Mouse (Mus musculus) embryonic facial prominence, embryonic 10.5 days (tissue): Measurements from ENCODE around the gene Samd14. TPM values are rescaled to one million over a fixed set of nuclear protein-coding genes. Genes with fewer than 3 reads are reported as not detected.
"Not testable (repeated sequence)": the region's sequence is repeated elsewhere in the genome, so short reads cannot be mapped to it uniquely, and the experiment has no call there.

Experiments
- DNase-seq: peaks from one replicate; pipeline ENCODE4 v3.0.0-alpha.2; 2017; ENCODE audit warnings: low spot score
- H3K27ac ChIP-seq: fragments of 300-500 bp; sonication (generic); replicated peaks from 2 replicates; pipeline ENCODE4 v1.5.1; 2016; ENCODE audit warnings: mild to moderate bottlenecking
- H3K27me3 ChIP-seq: fragments of 300-500 bp; sonication (generic); replicated peaks from 2 replicates; pipeline ENCODE4 v1.6.1; 2016; ENCODE audit warnings: low read depth, mild to moderate bottlenecking; ENCODE audit not compliant: poor library complexity, severe bottlenecking
- H3K36me3 ChIP-seq: fragments of 300-500 bp; sonication (generic); replicated peaks from 2 replicates; pipeline ENCODE4 v1.6.1; 2016; ENCODE audit warnings: mild to moderate bottlenecking, moderate library complexity
- H3K4me1 ChIP-seq: fragments of 300-500 bp; sonication (generic); 2 replicates; pipeline ENCODE4 v1.6.1; 2016
- H3K4me3 ChIP-seq: fragments of 300-500 bp; sonication (generic); 2 replicates; pipeline ENCODE4 v1.5.1; 2016; ENCODE audit warnings: mild to moderate bottlenecking, moderate library complexity
- H3K9me3 ChIP-seq: fragments of 300-500 bp; sonication (generic); 2 replicates; pipeline ENCODE4 v1.6.1; 2016; ENCODE audit warnings: mild to moderate bottlenecking
- WGBS: fragments of 180-500 bp; shearing (Covaris S2); methylation state at CpG from one replicate; pipeline ENCODE4 v1.1.7; 2016; 5-methylcytosine and 5-hydroxymethylcytosine counted together
- polyA plus RNA-seq: library from polyadenylated mRNA; unstranded; fragments of >200 nt; fragmentation: Nextera tagmentation; extraction: Ambion mirVana; gene quantifications from 2 replicates; pipeline ENCODE4 v1.2.1, GENCODE M21; 2016

The Samd14 gene
- polyA plus RNA-seq: 35.5 and 42.5 TPM in 2 replicates

DNA sequence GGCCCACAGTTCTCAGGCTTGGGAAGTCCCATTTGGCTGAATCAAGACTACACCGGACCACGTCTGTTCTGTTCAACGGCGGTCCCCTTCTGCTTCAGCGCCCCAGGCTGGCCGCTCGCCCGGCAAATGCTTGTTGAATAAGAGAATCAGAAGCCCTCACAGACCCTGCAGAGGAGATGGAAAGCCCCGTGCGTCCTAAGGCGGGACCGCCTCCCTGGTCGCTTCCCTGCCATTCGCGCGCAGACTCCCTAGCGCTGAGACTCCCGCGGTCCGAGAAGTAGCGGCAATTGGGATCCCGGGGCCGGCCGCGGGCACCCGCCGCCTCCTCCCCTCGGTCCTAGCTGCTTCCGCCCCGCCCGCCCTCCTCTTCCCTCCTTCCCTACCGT, at the start of gene Samd14:
Gene Samd14, plus strand, starts transcription at position 251 of the 386 bp plus-strand sequence.
- Histone ChIP-seq H3K4me1 (peaks cover 78% of the 10 kb centered on the region), H3K36me3 (peaks cover 35% of the 10 kb centered on the region), H3K27ac (peak within 1 kb of the TSS; percentile 92), H3K4me3 (peak within 1 kb of the TSS; percentile 85), H3K9me3 (no peaks in the 10 kb centered on the region), H3K27me3 (no peaks in the 10 kb centered on the region)
- WGBS: under 1% methylated on average over 32 of the region's 32 CpGs
- peak; percentile 90 for DNase-seq

DNA sequence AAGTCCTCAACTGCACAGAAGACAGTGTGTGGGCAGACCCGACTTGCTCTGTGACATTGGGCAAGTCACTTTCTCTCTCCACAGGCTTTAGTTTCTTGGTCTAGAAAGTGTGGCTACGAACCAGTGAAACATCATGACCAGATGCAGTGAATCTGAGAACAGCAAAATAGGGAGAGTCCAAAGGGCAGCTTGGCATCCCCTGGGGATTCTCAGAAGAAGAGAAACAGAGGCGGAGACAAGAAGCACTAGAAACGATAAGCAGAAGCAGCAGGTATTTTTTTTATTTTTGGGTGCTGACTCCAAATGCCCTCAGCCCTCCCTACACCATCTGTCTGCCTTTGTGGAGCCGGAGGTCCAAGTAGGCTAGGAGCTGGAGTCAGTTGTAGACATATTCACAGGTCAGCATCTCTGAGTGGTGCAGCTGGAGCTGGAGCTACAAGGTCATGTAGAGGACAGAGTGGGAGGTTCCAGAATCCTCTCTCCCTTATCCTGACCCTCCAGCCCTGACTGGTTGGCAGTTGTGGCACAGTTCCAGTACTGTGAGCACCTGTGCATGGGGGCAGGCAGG, 47.1 kb upstream of the Samd14 start:
- Histone ChIP-seq H3K27ac (no peak overlapping the region), H3K4me1 (peaks cover 34% of the 10 kb centered on the region), H3K4me3 (no peak overlapping the region), H3K9me3 (no peaks in the 10 kb centered on the region), H3K27me3 (no peaks in the 10 kb centered on the region), H3K36me3 (no peaks in the 10 kb centered on the region)
- no peak for DNase-seq
- 76% methylated on average over 5 of the region's 5 CpGs for WGBS

DNA sequence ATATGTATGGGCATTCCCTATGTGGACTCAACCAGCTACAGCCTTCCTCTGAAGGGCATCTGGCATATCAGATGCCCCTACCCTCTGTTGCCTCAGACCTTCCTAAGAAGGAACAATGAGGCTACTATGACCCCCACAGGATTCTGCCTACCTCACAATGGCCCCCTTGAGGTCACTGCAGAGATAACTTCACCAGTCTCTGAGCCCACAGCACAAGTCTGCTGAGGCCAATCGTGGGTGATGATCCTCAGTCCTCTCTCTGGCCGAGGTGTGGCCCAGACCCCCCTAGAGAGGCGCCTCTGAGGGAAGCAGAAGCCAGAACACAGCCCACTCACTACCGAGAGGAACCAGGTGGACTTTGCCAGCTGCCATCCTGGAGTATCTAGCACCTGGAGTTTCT, 42.3 kb upstream of the Samd14 start, which contains the start of gene Hils1:
Gene Hils1, plus strand, starts transcription at position 175 of the 400 bp plus-strand sequence.
- no peak within 1 kb of the TSS for H3K4me3 ChIP-seq
- H3K27me3 ChIP-seq: peaks cover 27% of the 10 kb centered on the region
- H3K9me3 ChIP-seq: no peaks in the 10 kb centered on the region
- H3K4me1 ChIP-seq: peaks cover 12% of the 10 kb centered on the region
- no peak within 1 kb of the TSS for H3K27ac ChIP-seq
- DNase-seq: no peak
- 49% methylated on average over 4 of the region's 4 CpGs for WGBS
- no peaks in the 10 kb centered on the region for H3K36me3 ChIP-seq

DNA sequence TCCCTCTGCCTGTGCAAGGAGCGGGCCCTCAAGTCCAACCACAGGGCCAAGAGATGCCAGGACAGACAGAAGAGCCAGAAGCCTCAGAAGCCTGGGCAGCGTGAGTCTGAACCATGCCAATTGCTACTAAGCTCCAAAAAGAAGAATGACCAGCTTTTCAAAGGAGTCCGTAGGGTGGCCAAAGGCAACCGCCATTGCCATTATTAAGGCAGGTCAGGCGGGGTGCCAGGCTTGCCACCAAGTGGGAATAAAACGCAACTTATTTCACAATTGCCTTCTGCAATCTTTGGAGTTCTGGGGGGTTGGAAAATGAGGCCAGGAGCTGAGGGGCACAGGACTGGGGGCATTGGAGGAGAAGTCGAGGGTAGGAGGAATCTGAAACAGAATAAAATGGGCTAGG, 41.5 kb upstream of the Samd14 start:
- 85% methylated on average over 7 of the region's 7 CpGs for WGBS
- Histone ChIP-seq H3K27me3 (peaks cover 34% of the 10 kb centered on the region), H3K4me1 (peaks cover 9% of the 10 kb centered on the region), H3K9me3 (no peaks in the 10 kb centered on the region), H3K27ac (no peak overlapping the region), H3K36me3 (no peaks in the 10 kb centered on the region), H3K4me3 (no peak overlapping the region)
- no peak for DNase-seq

DNA sequence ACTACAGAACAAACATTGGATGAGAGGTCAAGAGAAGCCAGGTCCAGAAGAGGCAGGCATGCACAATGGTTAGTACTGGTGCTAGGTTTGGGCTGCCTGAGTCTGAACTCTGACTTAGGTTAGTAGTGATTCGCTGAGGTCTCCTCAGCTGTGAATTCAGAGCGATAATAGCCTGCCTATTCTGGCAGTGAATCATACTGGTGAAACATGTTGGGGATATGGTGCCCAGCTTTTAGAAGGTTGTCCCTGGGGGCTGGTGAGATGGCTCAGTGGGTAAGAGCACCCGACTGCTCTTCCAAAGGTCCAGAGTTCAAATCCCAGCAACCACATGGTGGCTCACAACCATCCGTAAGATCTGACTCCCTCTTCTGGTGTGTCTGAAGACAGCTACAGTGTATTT, 40.0 kb upstream of the Samd14 start:
- H3K9me3 ChIP-seq, H3K4me3 ChIP-seq, H3K36me3 ChIP-seq, H3K4me1 ChIP-seq, DNase-seq, H3K27ac ChIP-seq: not testable (repeated sequence)
- peaks cover 34% of the 10 kb centered on the region for H3K27me3 ChIP-seq
- WGBS: 94% methylated on average over 4 of the region's 4 CpGs

DNA sequence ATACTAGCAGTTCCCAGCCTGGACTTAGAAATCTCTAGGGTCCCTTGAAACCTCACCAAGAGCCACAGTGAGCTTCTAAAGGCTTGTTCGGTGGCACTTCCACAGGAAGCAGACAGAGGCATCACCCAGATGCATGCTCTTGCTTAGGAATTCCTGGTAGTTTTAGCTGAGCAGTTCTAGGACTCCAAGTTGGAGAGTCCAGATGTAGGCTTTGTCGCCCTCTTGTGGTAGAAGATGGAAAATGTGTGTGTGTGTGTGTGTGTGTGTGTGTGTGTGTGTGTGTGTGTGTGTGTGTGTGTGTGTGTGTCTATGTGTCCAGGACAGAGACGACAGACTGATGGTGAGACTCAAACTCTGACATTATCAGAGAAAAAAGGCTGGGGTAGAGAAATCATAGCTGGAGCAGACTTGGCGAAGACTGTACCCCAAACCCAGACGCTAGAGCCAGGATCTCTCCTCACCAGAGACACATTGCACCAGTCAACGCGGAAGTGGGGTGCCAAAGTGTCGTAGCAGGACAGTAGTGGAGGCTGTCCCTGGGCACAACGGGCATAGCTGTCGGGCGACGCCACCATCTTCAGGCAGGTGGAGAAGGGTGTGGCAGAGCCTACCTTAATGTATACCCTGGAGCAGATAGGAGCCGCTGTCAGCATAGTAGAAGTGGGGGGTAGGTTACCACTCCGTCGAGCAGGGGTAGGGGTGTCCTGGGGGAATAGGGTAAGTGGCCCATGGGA, 39.3 kb upstream of the Samd14 start:
- H3K27me3 ChIP-seq: peaks cover 34% of the 10 kb centered on the region
- peaks cover 6% of the 10 kb centered on the region for H3K4me1 ChIP-seq
- no peak overlapping the region for H3K4me3 ChIP-seq
- 62% methylated on average over 15 of the region's 15 CpGs for WGBS
- H3K9me3 ChIP-seq: no peaks in the 10 kb centered on the region
- H3K27ac ChIP-seq: no peak overlapping the region
- peak; percentile 70 for DNase-seq
- no peaks in the 10 kb centered on the region for H3K36me3 ChIP-seq

DNA sequence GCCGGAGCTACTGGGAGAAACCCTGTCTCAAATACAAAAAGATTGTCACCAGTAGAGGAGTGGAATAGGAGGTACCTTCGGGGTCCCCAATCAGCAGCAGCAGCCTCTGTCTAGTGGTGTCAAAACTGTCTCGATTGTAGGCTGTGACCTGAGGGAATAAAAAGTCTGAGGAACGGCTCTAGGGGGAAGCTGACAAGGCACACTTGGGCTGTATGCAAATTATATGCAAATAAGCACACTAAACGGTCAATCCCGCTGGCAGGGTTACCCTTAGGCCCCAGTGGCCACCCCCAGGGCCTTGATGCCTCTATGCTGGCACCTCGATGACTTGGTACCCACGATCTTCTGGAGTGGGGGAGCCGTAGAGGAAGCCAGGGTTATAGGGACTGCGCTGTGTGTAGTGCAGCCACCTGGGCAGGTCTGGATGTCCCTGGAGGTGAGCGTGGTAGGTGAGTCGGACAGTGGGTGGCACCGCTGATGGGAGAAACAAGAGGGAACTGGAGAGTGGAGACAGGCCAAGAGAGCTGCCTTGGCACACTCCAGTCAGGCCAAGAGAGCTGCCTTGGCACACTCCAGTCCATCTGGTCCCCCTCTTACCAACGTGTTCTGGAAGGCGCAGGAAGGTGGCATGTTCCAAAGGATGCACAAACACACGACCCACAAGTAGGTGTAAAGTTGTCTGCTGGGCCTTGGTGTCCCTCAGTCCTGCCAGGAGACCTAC, 37.6 kb upstream of the Samd14 start:
- H3K27me3 ChIP-seq: peaks cover 34% of the 10 kb centered on the region
- no peaks in the 10 kb centered on the region for H3K36me3 ChIP-seq
- H3K4me1 ChIP-seq: peaks cover 6% of the 10 kb centered on the region
- DNase-seq: no peak
- no peaks in the 10 kb centered on the region for H3K9me3 ChIP-seq
- WGBS: 68% methylated on average over 16 of the region's 16 CpGs
- H3K27ac ChIP-seq: no peak overlapping the region
- no peak overlapping the region for H3K4me3 ChIP-seq

DNA sequence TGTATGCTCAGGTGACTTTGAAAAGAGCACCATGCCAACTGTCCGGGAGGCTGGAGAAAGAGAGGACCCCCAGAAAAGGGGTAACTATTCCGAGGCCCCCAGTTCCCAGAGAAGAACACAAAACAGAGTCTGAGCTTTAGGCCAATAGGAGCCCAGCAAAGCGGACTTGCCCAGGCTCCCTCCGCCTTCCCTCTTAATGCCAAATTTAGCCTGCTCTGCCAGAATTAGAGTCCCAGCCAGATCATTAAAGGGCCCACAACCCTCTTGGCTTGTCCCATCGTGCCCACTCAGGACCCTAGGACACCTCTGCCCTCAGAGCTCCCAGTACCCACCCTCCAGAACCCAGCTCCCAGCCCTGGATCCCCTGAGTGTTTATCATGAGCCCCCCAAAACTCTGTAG, 36.8 kb upstream of the Samd14 start:
- WGBS: 64% methylated on average over 5 of the region's 5 CpGs
- H3K9me3 ChIP-seq: no peaks in the 10 kb centered on the region
- H3K36me3 ChIP-seq: no peaks in the 10 kb centered on the region
- no peak for DNase-seq
- H3K27ac ChIP-seq: no peak overlapping the region
- no peak overlapping the region for H3K4me3 ChIP-seq
- peaks cover 34% of the 10 kb centered on the region for H3K27me3 ChIP-seq
- peaks cover 6% of the 10 kb centered on the region for H3K4me1 ChIP-seq

DNA sequence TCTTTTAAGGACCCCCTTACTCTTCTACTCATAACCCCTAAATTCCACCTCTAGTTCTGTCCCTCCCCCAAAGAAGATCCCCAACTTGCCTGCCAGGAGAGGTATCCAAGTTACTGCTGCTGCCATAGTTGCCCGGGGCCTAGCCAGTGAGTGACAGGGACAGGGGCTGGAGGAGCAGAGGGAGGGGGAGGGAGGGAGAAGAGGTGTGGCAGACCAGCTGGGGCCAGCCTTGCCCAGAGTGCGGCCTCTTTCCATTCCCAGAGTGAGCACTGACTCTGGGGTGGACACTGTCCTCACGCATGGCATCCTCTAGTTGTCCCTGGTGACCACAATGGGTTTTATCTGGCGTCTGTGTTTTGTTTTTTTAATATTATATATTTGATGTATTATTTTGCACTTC, 36.4 kb upstream of the Samd14 start:
- Histone ChIP-seq H3K27ac (peak overlapping the region; percentile 51), H3K27me3 (peaks cover 32% of the 10 kb centered on the region), H3K4me3 (no peak overlapping the region), H3K36me3 (no peaks in the 10 kb centered on the region), H3K9me3 (no peaks in the 10 kb centered on the region), H3K4me1 (peaks cover 9% of the 10 kb centered on the region)
- WGBS: 45% methylated on average over 4 of the region's 4 CpGs
- peak; percentile 39 for DNase-seq

DNA sequence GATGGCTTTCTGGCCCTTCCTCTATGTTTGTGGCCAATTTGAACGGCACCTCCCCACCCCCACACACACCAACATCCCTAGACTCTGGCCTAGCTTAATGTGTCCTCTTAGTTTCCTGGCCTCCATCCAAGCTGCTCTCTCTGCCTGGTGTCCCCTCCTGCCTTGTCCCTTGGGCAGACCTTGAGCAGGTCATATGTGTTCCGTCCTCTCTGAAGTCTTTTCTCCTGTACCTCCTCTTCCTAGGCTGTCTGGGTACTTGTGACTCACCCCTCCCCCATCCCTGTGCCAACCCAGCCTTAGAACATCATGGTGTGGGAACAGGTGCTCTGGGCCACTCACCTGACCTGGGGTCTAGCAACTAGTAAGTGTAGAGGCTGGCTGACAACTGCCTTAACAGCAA, 34.7 kb upstream of the Samd14 start:
- WGBS: 87% methylated on average over 2 of the region's 2 CpGs
- Histone ChIP-seq H3K4me3 (no peak overlapping the region), H3K4me1 (peaks cover 21% of the 10 kb centered on the region), H3K27ac (no peak overlapping the region), H3K9me3 (no peaks in the 10 kb centered on the region), H3K36me3 (no peaks in the 10 kb centered on the region), H3K27me3 (peaks cover 23% of the 10 kb centered on the region; the same call in 1 of the 2 replicates)
- DNase-seq: no peak

DNA sequence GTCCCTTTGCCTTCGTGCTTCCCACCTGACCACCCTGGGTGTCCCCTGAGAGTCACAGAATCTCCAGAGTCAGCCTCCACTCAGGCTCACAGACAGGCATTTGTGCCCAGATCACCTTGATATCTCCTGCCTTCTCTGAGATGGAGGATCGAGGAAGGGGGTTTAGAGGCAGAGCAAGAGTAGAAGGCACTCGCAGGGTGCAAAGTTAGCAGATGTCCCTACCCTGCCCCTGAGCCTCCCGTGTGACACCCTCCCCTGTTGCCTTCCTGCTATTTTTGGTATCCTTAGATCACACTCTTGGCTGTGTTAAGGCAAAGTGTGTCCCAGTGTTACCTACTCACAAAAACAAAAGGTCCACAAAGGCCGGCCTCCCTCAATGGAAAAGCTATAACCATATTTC, 33.5 kb upstream of the Samd14 start, which contains the start of gene Sgca:
Gene Sgca, minus strand, starts transcription at position 129 of the 400 bp plus-strand sequence.
- Histone ChIP-seq H3K27me3 (peaks cover 15% of the 10 kb centered on the region; the same call in 1 of the 2 replicates), H3K27ac (no peak within 1 kb of the TSS), H3K4me1 (peaks cover 21% of the 10 kb centered on the region), H3K36me3 (no peaks in the 10 kb centered on the region), H3K4me3 (no peak within 1 kb of the TSS), H3K9me3 (no peaks in the 10 kb centered on the region)
- 76% methylated on average over 5 of the region's 5 CpGs for WGBS
- no peak for DNase-seq

DNA sequence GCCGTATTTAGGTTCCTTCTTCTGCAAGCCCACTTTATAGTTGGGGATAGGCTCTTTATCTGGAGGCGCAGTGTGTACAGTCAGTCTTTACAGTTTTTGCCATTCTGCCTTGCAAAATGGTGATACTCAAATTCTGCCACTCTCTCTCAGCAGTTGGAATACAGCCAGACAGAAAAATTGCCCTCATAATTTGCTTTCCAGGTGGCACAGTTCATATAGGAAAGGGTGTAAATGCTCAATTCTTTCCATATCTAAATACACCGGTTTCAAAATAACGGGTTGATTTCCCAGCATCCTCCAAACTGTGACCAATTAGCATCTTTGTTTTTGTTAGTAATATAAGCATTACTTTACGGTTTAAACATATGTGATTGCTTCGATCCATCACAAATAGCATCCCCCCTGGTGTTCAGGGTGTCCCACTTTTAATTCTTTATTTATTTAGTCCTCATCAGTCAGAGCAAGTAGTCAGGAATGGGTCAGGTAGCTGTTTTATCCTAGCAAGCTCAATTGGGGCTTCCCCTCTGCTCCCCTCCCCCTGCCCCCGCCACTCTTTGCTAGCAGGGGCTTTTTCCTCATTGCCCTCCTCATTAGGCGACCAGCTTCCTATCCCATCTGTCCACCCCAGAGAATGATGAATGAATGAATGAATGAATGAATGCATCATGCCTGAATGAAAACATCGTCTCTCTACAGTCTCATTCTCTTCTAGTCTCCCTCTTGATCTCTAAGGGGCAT, 31.3 kb upstream of the Samd14 start:
- WGBS: 50% methylated on average over 9 of the region's 9 CpGs
- peaks cover 16% of the 10 kb centered on the region for H3K4me1 ChIP-seq
- peak overlapping the region; percentile 87 for H3K27ac ChIP-seq
- H3K36me3 ChIP-seq: no peaks in the 10 kb centered on the region
- H3K4me3 ChIP-seq: peak overlapping the region; percentile 51
- H3K27me3 ChIP-seq: no peaks in the 10 kb centered on the region
- DNase-seq: no peak
- H3K9me3 ChIP-seq: no peaks in the 10 kb centered on the region
